Mouse (Mus musculus) cortical plate, adult 2 months (tissue): ENCODE results near the gene Mphosph9.

ENCODE experiments used
- CTCF ChIP-seq: fragments of 200-500 bp; IDR thresholded peaks from 2 replicates; pipeline ENCODE4 v1.5.1; 2011; ENCODE audit warnings: mild to moderate bottlenecking, control low read depth, low read length; ENCODE audit not compliant: insufficient read depth; ENCODE audit errors: extremely low read depth
- POLR2A ChIP-seq: fragments of 200-500 bp; IDR thresholded peaks from 2 replicates; pipeline ENCODE4 v1.6.1; 2011; ENCODE audit warnings: mild to moderate bottlenecking, low read length, control low read depth; ENCODE audit not compliant: insufficient read depth; ENCODE audit errors: extremely low read depth

GRCm38 (mm10) chr5:124211234-124211633 lies 116.5 kb downstream of the Mphosph9 start:
- no peak for TF ChIP-seq POLR2A
- no peak for TF ChIP-seq CTCF
